Mouse (Mus musculus) spleen, adult 2 months (tissue): ENCODE measurements around the gene Rybp. TPM values are rescaled to one million over a fixed set of nuclear protein-coding genes. Genes with fewer than 3 reads are reported as not detected.

Source experiments
- DNase-seq, 2 experiments: peaks; one replicate each; pipeline versions ENCODE4 v3.0.0 to v3.0.0-alpha.2; 2012 to 2021; ENCODE audit warnings: low spot score in 2 of 2, low read depth in 1 of 2
- H3K27ac ChIP-seq: fragments of 200-500 bp; 2 replicates; pipeline ENCODE4 v1.5.1; 2012; ENCODE audit warnings: low read length, inconsistent platforms; ENCODE audit not compliant: insufficient read depth
- H3K27me3 ChIP-seq: fragments of 200-500 bp; 2 replicates; pipeline ENCODE4 v1.6.1; 2012; ENCODE audit warnings: mild to moderate bottlenecking, moderate library complexity, low read length, inconsistent platforms; ENCODE audit not compliant: control insufficient read depth, insufficient read depth
- H3K36me3 ChIP-seq: fragments of 200-500 bp; 2 replicates; pipeline ENCODE4 v1.6.1; 2012; ENCODE audit warnings: mild to moderate bottlenecking, low read length, inconsistent platforms; ENCODE audit not compliant: control insufficient read depth, insufficient read depth
- H3K4me1 ChIP-seq: fragments of 200-500 bp; 2 replicates; pipeline ENCODE4 v1.6.1; 2011; ENCODE audit warnings: inconsistent platforms; ENCODE audit not compliant: control insufficient read depth, insufficient read depth, insufficient read length
- H3K4me3 ChIP-seq: fragments of 200-500 bp; 2 replicates; pipeline ENCODE4 v1.5.1; 2011; ENCODE audit warnings: mild to moderate bottlenecking, inconsistent platforms; ENCODE audit not compliant: insufficient read depth, insufficient read length; ENCODE audit errors: extremely low read depth
- CTCF ChIP-seq: fragments of 200-500 bp; IDR thresholded peaks from 2 replicates; pipeline ENCODE4 v1.5.1; 2011; ENCODE audit warnings: mild to moderate bottlenecking, inconsistent platforms; ENCODE audit not compliant: insufficient read depth, insufficient read length, insufficient replicate concordance; ENCODE audit errors: extremely low read depth
- POLR2A ChIP-seq: fragments of 200-500 bp; IDR thresholded peaks from 2 replicates; pipeline ENCODE4 v1.6.1; 2011; ENCODE audit warnings: low read depth, low read length, inconsistent platforms
- WGBS: fragments of 180-500 bp; shearing (Covaris S2); methylation state at CpG from one replicate; pipeline ENCODE4 v1.1.7; 2018; 5-methylcytosine and 5-hydroxymethylcytosine counted together
- polyA plus RNA-seq: library from polyadenylated mRNA; depleted of rRNA; stranded (reverse); fragments of >200 nt; gene quantifications from 2 replicates; pipeline ENCODE4 v1.2.3, GENCODE M21; 2012

Rybp gene
- polyA plus RNA-seq, 1 experiment: 12.2 TPM

- 12% methylated on average over 14 of the region's 14 CpGs for WGBS
- no peaks in the 10 kb centered on the region; the same call in 1 of the 2 replicates for H3K4me1 ChIP-seq
- no peaks in the 10 kb centered on the region; the same call in 1 of the 2 replicates for H3K27me3 ChIP-seq
- TF ChIP-seq POLR2A: no peak
- no peak for TF ChIP-seq CTCF
- no peak overlapping the region for H3K4me3 ChIP-seq
- no peak overlapping the region for H3K27ac ChIP-seq
- no peaks in the 10 kb centered on the region for H3K36me3 ChIP-seq
- DNase-seq: no peak
Measured at GRCm38 (mm10) chr6:100206741-100207275, 80.5 kb downstream of the Rybp start.

- TF ChIP-seq CTCF (no peak), POLR2A (no peak)
- Histone ChIP-seq H3K27ac (no peak overlapping the region), H3K36me3 (no peaks in the 10 kb centered on the region), H3K4me3 (no peak overlapping the region), H3K27me3 (no peaks in the 10 kb centered on the region; the same call in 1 of the 2 replicates), H3K4me1 (no peaks in the 10 kb centered on the region; the same call in 1 of the 2 replicates)
- 84% methylated on average over 1 of the region's 1 CpGs for WGBS
- DNase-seq: no peak
Measured at GRCm38 (mm10) chr6:100206261-100206660, 81.0 kb downstream of the Rybp start.

- H3K36me3 ChIP-seq: no peaks in the 10 kb centered on the region
- no peak overlapping the region for H3K4me3 ChIP-seq
- DNase-seq: no peak
- H3K4me1 ChIP-seq: no peaks in the 10 kb centered on the region; the same call in 1 of the 2 replicates
- WGBS: 71% methylated on average over 7 of the region's 7 CpGs
- no peaks in the 10 kb centered on the region; the same call in 1 of the 2 replicates for H3K27me3 ChIP-seq
- H3K27ac ChIP-seq: no peak overlapping the region
- TF ChIP-seq POLR2A: no peak
- TF ChIP-seq CTCF: no peak
Measured at GRCm38 (mm10) chr6:100204436-100204835, 82.8 kb downstream of the Rybp start.

- 86% methylated on average over 3 of the region's 3 CpGs for WGBS
- no peak for TF ChIP-seq POLR2A
- no peak for TF ChIP-seq CTCF
- no peak overlapping the region for H3K4me3 ChIP-seq
- no peaks in the 10 kb centered on the region; the same call in 1 of the 2 replicates for H3K27me3 ChIP-seq
- no peak overlapping the region for H3K27ac ChIP-seq
- no peak for DNase-seq
- H3K36me3 ChIP-seq: no peaks in the 10 kb centered on the region
- H3K4me1 ChIP-seq: no peaks in the 10 kb centered on the region; the same call in 1 of the 2 replicates
Measured at GRCm38 (mm10) chr6:100203492-100203891, 83.8 kb downstream of the Rybp start.

GRCm38 (mm10) chr6:100202091-100202490, 85.2 kb downstream of the Rybp start:
- WGBS: 83% methylated on average over 1 of the region's 1 CpGs
- no peaks in the 10 kb centered on the region for H3K4me1 ChIP-seq
- DNase-seq: no peak
- H3K36me3 ChIP-seq: no peaks in the 10 kb centered on the region
- no peak overlapping the region for H3K27ac ChIP-seq
- no peaks in the 10 kb centered on the region for H3K27me3 ChIP-seq
- TF ChIP-seq POLR2A (no peak), CTCF (no peak)
- no peak overlapping the region for H3K4me3 ChIP-seq

- DNase-seq: no peak
- no peak overlapping the region for H3K4me3 ChIP-seq
- TF ChIP-seq CTCF: no peak
- no peak for TF ChIP-seq POLR2A
- H3K27me3 ChIP-seq: no peaks in the 10 kb centered on the region
- H3K27ac ChIP-seq: no peak overlapping the region
- H3K4me1 ChIP-seq: no peaks in the 10 kb centered on the region
- no peaks in the 10 kb centered on the region for H3K36me3 ChIP-seq
- WGBS: 87% methylated on average over 5 of the region's 5 CpGs
Measured at GRCm38 (mm10) chr6:100197102-100197501, 90.2 kb downstream of the Rybp start.

GRCm38 (mm10) chr6:100195870-100196409, 91.3 kb downstream of the Rybp start:
- Histone ChIP-seq H3K4me3 (no peak overlapping the region), H3K4me1 (no peaks in the 10 kb centered on the region), H3K27me3 (no peaks in the 10 kb centered on the region), H3K36me3 (no peaks in the 10 kb centered on the region), H3K27ac (no peak overlapping the region; the same call in 1 of the 2 replicates)
- no peak for TF ChIP-seq POLR2A
- no peak for TF ChIP-seq CTCF
- no peak for DNase-seq
- WGBS: 69% methylated on average over 7 of the region's 7 CpGs
